Mouse (Mus musculus): ENCODE results near the gene Hist1h3g. TPM values are rescaled to one million over a fixed set of nuclear protein-coding genes. Genes with fewer than 3 reads are reported as not detected.

Gene Hist1h3g
- polyA plus RNA-seq, 1 experiment from 2014 or later = not detected

Other genes starting within 250 kb of the Hist1h3g start
- 7.0 TPM for gene Zfp322a, start 166.2 kb upstream of the Hist1h3g start, polyA plus RNA-seq (2014; fragmentation: Illumina TruSeq; extraction: RNeasy Lipid Tissue Mini Kit (QIAGEN cat#74804); ENCODE audit: insufficient read depth, low read depth, low replicate concordance)
- gene Abt1, start 111.6 kb upstream of the Hist1h3g start, polyA plus RNA-seq (2014; fragmentation: Illumina TruSeq; extraction: RNeasy Lipid Tissue Mini Kit (QIAGEN cat#74804); ENCODE audit: insufficient read depth, low read depth, low replicate concordance) = 4.5 TPM
- gene Btn1a1, start 69.5 kb upstream of the Hist1h3g start, polyA plus RNA-seq (2014; fragmentation: Illumina TruSeq; extraction: RNeasy Lipid Tissue Mini Kit (QIAGEN cat#74804); ENCODE audit: insufficient read depth, low read depth, low replicate concordance) = not detected
- not detected for gene Btn2a2, start 46.6 kb upstream of the Hist1h3g start, polyA plus RNA-seq (2014; fragmentation: Illumina TruSeq; extraction: RNeasy Lipid Tissue Mini Kit (QIAGEN cat#74804); ENCODE audit: insufficient read depth, low read depth, low replicate concordance)
- gene Hist1h4h, start 4.4 kb upstream of the Hist1h3g start, polyA plus RNA-seq (2014; fragmentation: Illumina TruSeq; extraction: RNeasy Lipid Tissue Mini Kit (QIAGEN cat#74804); ENCODE audit: insufficient read depth, low read depth, low replicate concordance) = 16.1 TPM
- gene Hist1h2af, start 1.5 kb upstream of the Hist1h3g start, polyA plus RNA-seq (2014; fragmentation: Illumina TruSeq; extraction: RNeasy Lipid Tissue Mini Kit (QIAGEN cat#74804); ENCODE audit: insufficient read depth, low read depth, low replicate concordance) = not detected
- gene Hist1h2bh, start 8.0 kb downstream of the Hist1h3g start, polyA plus RNA-seq (2014; fragmentation: Illumina TruSeq; extraction: RNeasy Lipid Tissue Mini Kit (QIAGEN cat#74804); ENCODE audit: insufficient read depth, low read depth, low replicate concordance) = 0.28 TPM
- gene Hist1h3f, start 8.6 kb downstream of the Hist1h3g start, polyA plus RNA-seq (2014; fragmentation: Illumina TruSeq; extraction: RNeasy Lipid Tissue Mini Kit (QIAGEN cat#74804); ENCODE audit: insufficient read depth, low read depth, low replicate concordance) = not detected
- gene Hist1h4f, start 16.2 kb downstream of the Hist1h3g start, polyA plus RNA-seq (2014; fragmentation: Illumina TruSeq; extraction: RNeasy Lipid Tissue Mini Kit (QIAGEN cat#74804); ENCODE audit: insufficient read depth, low read depth, low replicate concordance) = not detected
- 0.08 TPM for gene Hist1h1d, start 17.8 kb downstream of the Hist1h3g start, polyA plus RNA-seq (2014; fragmentation: Illumina TruSeq; extraction: RNeasy Lipid Tissue Mini Kit (QIAGEN cat#74804); ENCODE audit: insufficient read depth, low read depth, low replicate concordance)
- gene Hist1h3e, start 26.9 kb downstream of the Hist1h3g start, polyA plus RNA-seq (2014; fragmentation: Illumina TruSeq; extraction: RNeasy Lipid Tissue Mini Kit (QIAGEN cat#74804); ENCODE audit: insufficient read depth, low read depth, low replicate concordance) = not detected
- not detected for gene Hist1h2ae, start 35.8 kb downstream of the Hist1h3g start, polyA plus RNA-seq (2014; fragmentation: Illumina TruSeq; extraction: RNeasy Lipid Tissue Mini Kit (QIAGEN cat#74804); ENCODE audit: insufficient read depth, low read depth, low replicate concordance)
- 1.5 TPM for gene Hist1h2bg, start 36.0 kb downstream of the Hist1h3g start, polyA plus RNA-seq (2014; fragmentation: Illumina TruSeq; extraction: RNeasy Lipid Tissue Mini Kit (QIAGEN cat#74804); ENCODE audit: insufficient read depth, low read depth, low replicate concordance)
- not detected for gene Hist1h2bf, start 38.8 kb downstream of the Hist1h3g start, polyA plus RNA-seq (2014; fragmentation: Illumina TruSeq; extraction: RNeasy Lipid Tissue Mini Kit (QIAGEN cat#74804); ENCODE audit: insufficient read depth, low read depth, low replicate concordance)
- not detected for gene Hist1h2ad, start 39.0 kb downstream of the Hist1h3g start, polyA plus RNA-seq (2014; fragmentation: Illumina TruSeq; extraction: RNeasy Lipid Tissue Mini Kit (QIAGEN cat#74804); ENCODE audit: insufficient read depth, low read depth, low replicate concordance)
- gene Hist1h3d, start 40.3 kb downstream of the Hist1h3g start, polyA plus RNA-seq (2014; fragmentation: Illumina TruSeq; extraction: RNeasy Lipid Tissue Mini Kit (QIAGEN cat#74804); ENCODE audit: insufficient read depth, low read depth, low replicate concordance) = 1.1 TPM
- not detected for gene Hist1h4d, start 46.2 kb downstream of the Hist1h3g start, polyA plus RNA-seq (2014; fragmentation: Illumina TruSeq; extraction: RNeasy Lipid Tissue Mini Kit (QIAGEN cat#74804); ENCODE audit: insufficient read depth, low read depth, low replicate concordance)
- gene Hist1h2be, start 85.7 kb downstream of the Hist1h3g start, polyA plus RNA-seq (2014; fragmentation: Illumina TruSeq; extraction: RNeasy Lipid Tissue Mini Kit (QIAGEN cat#74804); ENCODE audit: insufficient read depth, low read depth, low replicate concordance) = 2.7 TPM
- 0.40 TPM for gene Hist1h1e, start 87.1 kb downstream of the Hist1h3g start, polyA plus RNA-seq (2014; fragmentation: Illumina TruSeq; extraction: RNeasy Lipid Tissue Mini Kit (QIAGEN cat#74804); ENCODE audit: insufficient read depth, low read depth, low replicate concordance)
- 0.25 TPM for gene Hist1h2ac, start 148.5 kb downstream of the Hist1h3g start, polyA plus RNA-seq (2014; fragmentation: Illumina TruSeq; extraction: RNeasy Lipid Tissue Mini Kit (QIAGEN cat#74804); ENCODE audit: insufficient read depth, low read depth, low replicate concordance)
- 123 TPM for gene Hist1h2bc, start 148.8 kb downstream of the Hist1h3g start, polyA plus RNA-seq (2014; fragmentation: Illumina TruSeq; extraction: RNeasy Lipid Tissue Mini Kit (QIAGEN cat#74804); ENCODE audit: insufficient read depth, low read depth, low replicate concordance)
- gene Hist1h1t, start 160.4 kb downstream of the Hist1h3g start, polyA plus RNA-seq (2014; fragmentation: Illumina TruSeq; extraction: RNeasy Lipid Tissue Mini Kit (QIAGEN cat#74804); ENCODE audit: insufficient read depth, low read depth, low replicate concordance) = not detected
- 0.68 TPM for gene Hist1h4c, start 163.0 kb downstream of the Hist1h3g start, polyA plus RNA-seq (2014; fragmentation: Illumina TruSeq; extraction: RNeasy Lipid Tissue Mini Kit (QIAGEN cat#74804); ENCODE audit: insufficient read depth, low read depth, low replicate concordance)
- 21.9 TPM for gene Hfe, start 175.4 kb downstream of the Hist1h3g start, polyA plus RNA-seq (2014; fragmentation: Illumina TruSeq; extraction: RNeasy Lipid Tissue Mini Kit (QIAGEN cat#74804); ENCODE audit: insufficient read depth, low read depth, low replicate concordance)
- 58.8 TPM for gene Hist1h1c, start 203.4 kb downstream of the Hist1h3g start, polyA plus RNA-seq (2014; fragmentation: Illumina TruSeq; extraction: RNeasy Lipid Tissue Mini Kit (QIAGEN cat#74804); ENCODE audit: insufficient read depth, low read depth, low replicate concordance)
- gene Hist1h3c, start 210.2 kb downstream of the Hist1h3g start, polyA plus RNA-seq (2014; fragmentation: Illumina TruSeq; extraction: RNeasy Lipid Tissue Mini Kit (QIAGEN cat#74804); ENCODE audit: insufficient read depth, low read depth, low replicate concordance) = not detected
- gene Hist1h2bb, start 211.3 kb downstream of the Hist1h3g start, polyA plus RNA-seq (2014; fragmentation: Illumina TruSeq; extraction: RNeasy Lipid Tissue Mini Kit (QIAGEN cat#74804); ENCODE audit: insufficient read depth, low read depth, low replicate concordance) = not detected
- gene Hist1h2ab, start 215.7 kb downstream of the Hist1h3g start, polyA plus RNA-seq (2014; fragmentation: Illumina TruSeq; extraction: RNeasy Lipid Tissue Mini Kit (QIAGEN cat#74804); ENCODE audit: insufficient read depth, low read depth, low replicate concordance) = not detected
- not detected for gene Hist1h3b, start 216.8 kb downstream of the Hist1h3g start, polyA plus RNA-seq (2014; fragmentation: Illumina TruSeq; extraction: RNeasy Lipid Tissue Mini Kit (QIAGEN cat#74804); ENCODE audit: insufficient read depth, low read depth, low replicate concordance)
- gene Hist1h4b, start 221.6 kb downstream of the Hist1h3g start, polyA plus RNA-seq (2014; fragmentation: Illumina TruSeq; extraction: RNeasy Lipid Tissue Mini Kit (QIAGEN cat#74804); ENCODE audit: insufficient read depth, low read depth, low replicate concordance) = not detected
- not detected for gene Hist1h4a, start 225.8 kb downstream of the Hist1h3g start, polyA plus RNA-seq (2014; fragmentation: Illumina TruSeq; extraction: RNeasy Lipid Tissue Mini Kit (QIAGEN cat#74804); ENCODE audit: insufficient read depth, low read depth, low replicate concordance)
- gene Hist1h3a, start 227.0 kb downstream of the Hist1h3g start, polyA plus RNA-seq (2014; fragmentation: Illumina TruSeq; extraction: RNeasy Lipid Tissue Mini Kit (QIAGEN cat#74804); ENCODE audit: insufficient read depth, low read depth, low replicate concordance) = not detected
- not detected for gene Hist1h1a, start 228.2 kb downstream of the Hist1h3g start, polyA plus RNA-seq (2014; fragmentation: Illumina TruSeq; extraction: RNeasy Lipid Tissue Mini Kit (QIAGEN cat#74804); ENCODE audit: insufficient read depth, low read depth, low replicate concordance)
- not detected for gene Trim38, start 234.5 kb downstream of the Hist1h3g start, polyA plus RNA-seq (2014; fragmentation: Illumina TruSeq; extraction: RNeasy Lipid Tissue Mini Kit (QIAGEN cat#74804); ENCODE audit: insufficient read depth, low read depth, low replicate concordance)